Mouse (Mus musculus) neural tube, embryonic 11.5 days (tissue): ENCODE results near the gene Rin1. TPM values are rescaled to one million over a fixed set of nuclear protein-coding genes. Genes with fewer than 3 reads are reported as not detected.

Experiments
- ATAC-seq: fragments of 200-750 bp; cut with Nextera tagmentation; 2 replicates; pipeline ENCODE4 v1.8.0; 2017; ENCODE audit warnings: moderate number of reproducible peaks, mild to moderate bottlenecking, moderate TSS enrichment, moderate library complexity; ENCODE audit not compliant: insufficient read depth, low FRiP score, low TSS enrichment
- DNase-seq: peaks from one replicate; pipeline ENCODE4 v3.0.0-alpha.2; 2015; ENCODE audit warnings: low spot score
- H3K27ac ChIP-seq: fragments of 300-500 bp; sonication (generic); 2 replicates; pipeline ENCODE4 v1.5.1; 2014; ENCODE audit warnings: low read depth, mild to moderate bottlenecking, low read length
- H3K27me3 ChIP-seq: fragments of 300-500 bp; sonication (generic); 2 replicates; pipeline ENCODE4 v1.6.1; 2014; ENCODE audit warnings: mild to moderate bottlenecking, low read length, mixed read lengths; ENCODE audit not compliant: control insufficient read depth, insufficient read depth
- H3K36me3 ChIP-seq: fragments of 300-500 bp; sonication (generic); 2 replicates; pipeline ENCODE4 v1.6.1; 2014; ENCODE audit warnings: mild to moderate bottlenecking, low read length, moderate library complexity, mixed read lengths; ENCODE audit not compliant: control insufficient read depth, insufficient read depth
- H3K4me1 ChIP-seq: fragments of 300-500 bp; sonication (generic); 2 replicates; pipeline ENCODE4 v1.6.1; 2014; ENCODE audit warnings: low read length, mixed read lengths; ENCODE audit not compliant: control insufficient read depth, insufficient read depth
- H3K4me2 ChIP-seq: fragments of 300-500 bp; sonication (generic); 2 replicates; pipeline ENCODE4 v1.6.1; 2014; ENCODE audit warnings: low read depth, mild to moderate bottlenecking, moderate library complexity
- H3K4me3 ChIP-seq: fragments of 300-500 bp; sonication (generic); 2 replicates; pipeline ENCODE4 v1.5.1; 2014; ENCODE audit warnings: low read depth, low read length
- H3K9ac ChIP-seq: fragments of 300-500 bp; sonication (generic); 2 replicates; pipeline ENCODE4 v1.6.1; 2014; ENCODE audit warnings: mild to moderate bottlenecking, low read length
- H3K9me3 ChIP-seq: fragments of 300-500 bp; sonication (generic); 2 replicates; pipeline ENCODE4 v1.6.1; 2016; ENCODE audit warnings: low read length; ENCODE audit not compliant: control insufficient read depth
- WGBS: fragments of 180-500 bp; shearing (Covaris S2); extraction: QIAGEN DNeasy Blood & Tissue Kit; methylation state at CpG from one replicate; pipeline ENCODE4 v1.1.7; 2014; 5-methylcytosine and 5-hydroxymethylcytosine counted together
- polyA plus RNA-seq: library from polyadenylated mRNA; unstranded; fragments of >200 nt; fragmentation: Nextera tagmentation; extraction: Ambion mirVana; gene quantifications from 2 replicates; pipeline ENCODE4 v1.2.1, GENCODE M21; 2014

Gene Rin1
- polyA plus RNA-seq, 1 experiment from 2014 or later = 1.1 TPM

- no peak for ATAC-seq
- WGBS = 84% methylated on average over 4 of the region's 4 CpGs
- no peaks in the 10 kb centered on the region for H3K4me1 ChIP-seq
- H3K4me2 ChIP-seq = no peak overlapping the region
- H3K27me3 ChIP-seq = no peaks in the 10 kb centered on the region
- H3K4me3 ChIP-seq = no peak overlapping the region
- no peak for DNase-seq
- no peak overlapping the region for H3K9ac ChIP-seq
- H3K9me3 ChIP-seq = no peaks in the 10 kb centered on the region
- no peak overlapping the region for H3K27ac ChIP-seq
- no peaks in the 10 kb centered on the region for H3K36me3 ChIP-seq
Observed at GRCm38 (mm10) chr19:5017611-5018010, 32.7 kb upstream of the Rin1 start.

GRCm38 (mm10) chr19:5018191-5018590, 32.1 kb upstream of the Rin1 start:
- WGBS = 83% methylated on average over 3 of the region's 3 CpGs
- Histone ChIP-seq H3K4me2 (no peak overlapping the region), H3K4me3 (no peak overlapping the region), H3K9ac (no peak overlapping the region), H3K4me1 (no peaks in the 10 kb centered on the region), H3K27me3 (no peaks in the 10 kb centered on the region), H3K36me3 (no peaks in the 10 kb centered on the region), H3K27ac (no peak overlapping the region), H3K9me3 (no peaks in the 10 kb centered on the region)
- DNase-seq (no peak), ATAC-seq (no peak)

- Histone ChIP-seq H3K4me2 (no peak overlapping the region), H3K36me3 (no peaks in the 10 kb centered on the region), H3K27ac (no peak overlapping the region), H3K27me3 (no peaks in the 10 kb centered on the region), H3K9me3 (no peaks in the 10 kb centered on the region), H3K4me3 (no peak overlapping the region), H3K4me1 (peaks cover 6% of the 10 kb centered on the region; the same call in 1 of the 2 replicates), H3K9ac (no peak overlapping the region)
- DNase-seq (no peak), ATAC-seq (no peak)
- WGBS = 92% methylated on average over 2 of the region's 2 CpGs
Observed at GRCm38 (mm10) chr19:5021416-5021815, 28.9 kb upstream of the Rin1 start.

GRCm38 (mm10) chr19:5023621-5024479, 26.4 kb upstream of the Rin1 start, which contains the start of gene Slc29a2:
Gene Slc29a2 (plus strand): TSS chr19:5023860.
- WGBS = under 1% methylated on average over 62 of the region's 62 CpGs
- Histone ChIP-seq H3K9ac (peak within 1 kb of the TSS; percentile 85), H3K4me1 (peaks cover 6% of the 10 kb centered on the region; the same call in 1 of the 2 replicates), H3K4me2 (peak within 1 kb of the TSS; percentile 86), H3K4me3 (peak within 1 kb of the TSS; percentile 61), H3K36me3 (no peaks in the 10 kb centered on the region), H3K27me3 (no peaks in the 10 kb centered on the region), H3K9me3 (no peaks in the 10 kb centered on the region), H3K27ac (peak within 1 kb of the TSS; percentile 81)
- ATAC-seq (peak; percentile 95), DNase-seq (peak; percentile 93)

- Histone ChIP-seq H3K9ac (no peak overlapping the region), H3K27ac (no peak overlapping the region), H3K4me3 (no peak overlapping the region), H3K9me3 (no peaks in the 10 kb centered on the region), H3K4me1 (peaks cover 6% of the 10 kb centered on the region; the same call in 1 of the 2 replicates), H3K36me3 (no peaks in the 10 kb centered on the region; the same call in 1 of the 2 replicates), H3K27me3 (no peaks in the 10 kb centered on the region), H3K4me2 (no peak overlapping the region)
- 91% methylated on average over 8 of the region's 8 CpGs for whole genome bisulfite sequencing
- ATAC-seq (no peak), DNase-seq (no peak)
Observed at GRCm38 (mm10) chr19:5026111-5026510, 24.2 kb upstream of the Rin1 start.

- H3K9me3 ChIP-seq = no peaks in the 10 kb centered on the region
- WGBS = 79% methylated on average over 3 of the region's 3 CpGs
- no peak overlapping the region for H3K27ac ChIP-seq
- DNase-seq = no peak
- no peaks in the 10 kb centered on the region for H3K27me3 ChIP-seq
- no peaks in the 10 kb centered on the region; the same call in 1 of the 2 replicates for H3K4me1 ChIP-seq
- no peaks in the 10 kb centered on the region; the same call in 1 of the 2 replicates for H3K36me3 ChIP-seq
- no peak for ATAC-seq
- H3K9ac ChIP-seq = no peak overlapping the region
- H3K4me3 ChIP-seq = no peak overlapping the region
- no peak overlapping the region for H3K4me2 ChIP-seq
Observed at GRCm38 (mm10) chr19:5032686-5033085, 17.6 kb upstream of the Rin1 start.

- Histone ChIP-seq H3K4me1 (peaks cover 20% of the 10 kb centered on the region), H3K4me2 (no peak overlapping the region), H3K9ac (no peak overlapping the region), H3K4me3 (no peak overlapping the region), H3K9me3 (no peaks in the 10 kb centered on the region), H3K27ac (no peak overlapping the region), H3K27me3 (no peaks in the 10 kb centered on the region), H3K36me3 (no peaks in the 10 kb centered on the region)
- DNase-seq (no peak), ATAC-seq (no peak)
- whole genome bisulfite sequencing = 82% methylated on average over 4 of the region's 4 CpGs
Observed at GRCm38 (mm10) chr19:5036577-5036976, 13.7 kb upstream of the Rin1 start.

- H3K36me3 ChIP-seq = no peaks in the 10 kb centered on the region
- H3K27me3 ChIP-seq = no peaks in the 10 kb centered on the region
- DNase-seq = peak; percentile 87
- peaks cover 25% of the 10 kb centered on the region for H3K4me1 ChIP-seq
- peak overlapping the region; percentile 98 for H3K4me2 ChIP-seq
- WGBS = 7% methylated on average over 32 of the region's 32 CpGs
- peak overlapping the region; percentile 85 for H3K4me3 ChIP-seq
- H3K27ac ChIP-seq = peak overlapping the region; percentile 66
- H3K9ac ChIP-seq = peak overlapping the region; percentile 86
- peak; percentile 41 for ATAC-seq
- no peaks in the 10 kb centered on the region for H3K9me3 ChIP-seq
Observed at GRCm38 (mm10) chr19:5037678-5038571, 12.4 kb upstream of the Rin1 start.
